Mouse (Mus musculus) heart, adult 2 months (tissue): ENCODE measurements around the gene Katnal1.

ENCODE experiments used
- CTCF ChIP-seq: fragments of 200-600 bp; IDR thresholded peaks from 2 replicates; pipeline ENCODE4 v1.8.1; 2022; ENCODE audit warnings: antibody characterized with exemption, mild to moderate bottlenecking, moderate library complexity
- EP300 ChIP-seq: fragments of 200-500 bp; IDR thresholded peaks from 2 replicates; pipeline ENCODE4 v1.6.1; 2011; ENCODE audit warnings: low read depth, low read length, control low read depth; ENCODE audit not compliant: insufficient read depth

DNA sequence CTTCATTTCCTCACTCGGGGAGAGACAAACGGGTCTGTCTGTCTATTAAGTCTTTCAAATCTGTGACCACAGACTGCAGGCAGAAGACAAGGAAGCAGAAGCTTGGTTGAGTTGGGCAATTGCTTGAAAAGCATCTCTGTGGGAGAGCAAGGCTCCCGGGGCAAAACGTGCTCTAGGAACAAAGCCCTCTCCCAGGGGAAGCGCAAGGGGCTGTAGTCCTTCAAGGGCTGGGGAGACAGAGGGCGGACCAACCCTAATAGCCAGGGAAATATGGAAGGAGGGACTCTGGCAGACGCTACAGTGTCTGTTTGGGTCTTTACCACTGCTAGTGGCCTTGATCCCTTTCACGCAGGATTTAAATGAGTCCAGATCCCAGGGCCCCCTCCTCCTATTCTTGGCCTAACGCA, 98.0 kb downstream of the Katnal1 start:
- TF ChIP-seq EP300: no peak
- no peak for TF ChIP-seq CTCF
